Mouse (Mus musculus) frontal cortex, postnatal 36 days (tissue): ENCODE measurements around the gene Tbc1d7.

ENCODE experiments used
- DNase-seq, 2 experiments: peaks; one replicate each; pipeline ENCODE4 v3.0.0; 2022; ENCODE audit warnings: low spot score in 2 of 2

The Tbc1d7 gene

DNA sequence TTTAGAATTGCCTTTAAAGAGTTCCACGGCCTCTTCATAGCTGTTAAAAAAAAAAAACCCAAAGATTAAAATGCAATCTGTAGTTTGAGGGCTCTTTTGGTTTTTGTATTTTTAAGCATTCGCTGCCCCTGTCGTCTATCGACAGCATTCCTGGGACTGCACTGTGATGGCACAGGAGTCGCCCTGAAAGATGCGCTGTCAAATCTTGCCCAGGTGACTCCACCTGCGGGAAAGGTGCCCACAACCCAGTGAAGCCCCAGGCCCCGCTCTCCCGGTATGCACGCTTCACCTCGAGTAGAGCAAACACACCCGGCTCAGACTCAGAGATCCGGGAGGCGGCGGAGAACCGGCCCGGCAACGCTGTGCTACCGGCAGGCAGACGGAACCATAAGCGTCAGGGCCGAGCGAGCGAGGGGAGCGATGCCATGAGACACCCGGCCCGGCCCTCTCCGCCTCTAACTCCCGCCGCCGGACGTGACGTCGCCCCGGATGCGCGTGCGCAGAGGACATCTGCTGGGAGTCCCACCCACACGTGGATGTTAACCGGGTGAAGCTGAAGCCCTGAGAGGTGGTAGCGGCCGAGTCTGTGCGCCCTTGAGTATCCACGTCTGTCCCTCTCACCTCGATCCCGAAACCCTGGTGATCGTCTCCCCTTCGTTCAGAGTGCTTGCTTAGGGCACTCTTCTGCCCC lies at the start of gene Tbc1d7:
Tbc1d7 (minus strand) TSS at position 482 of the 691 bp plus-strand sequence.
- DNase-seq, result peak; percentile 96 to 98

GRCm38 (mm10) chr13:43220635-43221034 lies 49.3 kb upstream of the Tbc1d7 start:
- DNase-seq, result no peak

GRCm38 (mm10) chr13:43218764-43219163 lies 47.5 kb upstream of the Tbc1d7 start:
- no peak for DNase-seq

GRCm38 (mm10) chr13:43218284-43218683 lies 47.0 kb upstream of the Tbc1d7 start:
- DNase-seq, result no peak

DNA sequence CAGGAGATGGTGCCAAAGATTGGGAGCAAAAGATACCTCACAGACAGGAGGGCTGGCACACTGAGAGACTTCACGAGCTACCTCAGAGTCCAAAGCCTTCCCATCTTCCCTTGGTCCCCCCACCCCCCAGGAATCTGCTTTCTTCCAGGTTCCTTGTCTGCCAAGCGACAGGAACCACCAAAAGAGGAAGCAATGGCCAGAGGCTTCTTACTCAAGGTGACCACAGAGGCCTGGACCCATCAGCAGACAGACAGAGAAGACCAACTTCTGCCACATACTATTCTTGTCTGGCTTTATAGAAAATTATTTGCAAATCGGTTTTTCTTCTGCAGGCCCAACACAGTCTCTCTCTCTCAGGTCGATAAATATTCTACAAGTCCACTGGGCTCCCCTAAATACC lies 46.4 kb upstream of the Tbc1d7 start:
- DNase-seq, result no peak

DNA sequence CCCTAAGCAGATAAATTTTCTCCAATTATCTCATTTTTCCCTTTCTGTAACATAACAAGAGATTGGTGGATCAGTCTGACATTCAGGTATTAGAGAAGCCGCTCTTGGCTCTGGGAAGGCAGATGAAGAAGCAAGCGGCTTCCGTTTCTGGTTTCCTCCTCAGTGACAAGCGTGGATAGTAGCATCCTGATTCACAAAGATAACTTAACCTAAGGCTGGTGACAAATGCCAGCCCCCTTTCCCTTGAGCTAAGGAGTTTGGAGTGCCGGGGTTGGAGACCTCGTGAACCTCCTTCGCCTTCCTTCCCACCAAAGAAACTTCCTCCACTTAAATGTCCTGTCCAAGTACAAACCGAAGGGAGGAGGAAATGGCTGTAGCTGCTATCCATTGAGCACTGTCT lies 45.8 kb upstream of the Tbc1d7 start:
- no peak for DNase-seq

DNA sequence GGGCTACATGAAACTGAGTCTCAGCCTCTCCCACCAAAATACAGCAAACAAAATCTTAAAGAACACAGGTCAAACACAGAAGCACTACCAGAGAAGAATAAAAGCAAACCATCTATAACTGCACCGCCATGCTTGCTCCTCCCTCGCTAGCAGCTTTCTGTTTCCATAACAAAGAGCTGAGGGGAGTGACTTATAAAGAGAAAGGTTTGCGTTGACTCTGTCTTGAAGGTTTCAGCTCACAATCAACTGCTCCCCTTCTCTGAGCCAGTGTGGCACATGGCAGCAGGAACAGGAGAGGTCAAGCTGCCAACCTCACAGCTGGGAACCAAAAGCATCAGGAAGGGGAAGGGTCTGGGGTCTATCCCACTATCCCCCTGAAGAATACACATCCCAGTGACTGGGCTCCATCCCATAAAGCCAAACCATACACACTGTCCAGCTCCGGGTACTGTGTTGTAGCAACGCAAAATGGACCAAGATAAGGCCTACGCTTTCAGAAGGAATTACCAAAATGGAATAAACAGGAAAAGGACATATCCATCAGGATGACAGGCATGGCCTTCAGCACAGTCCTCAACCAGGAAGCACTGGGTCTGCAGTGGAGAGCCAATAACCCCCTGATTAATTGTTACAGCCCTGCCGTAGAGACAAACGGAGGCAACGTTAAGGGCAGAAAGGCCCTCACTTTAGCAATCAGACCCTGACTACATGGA lies 44.8 kb upstream of the Tbc1d7 start:
- DNase-seq, result no peak

- no peak for DNase-seq
Observed at GRCm38 (mm10) chr13:43215144-43215993, 44.1 kb upstream of the Tbc1d7 start.

GRCm38 (mm10) chr13:43212338-43212737 lies 41.0 kb upstream of the Tbc1d7 start:
- DNase-seq, result no peak

DNA sequence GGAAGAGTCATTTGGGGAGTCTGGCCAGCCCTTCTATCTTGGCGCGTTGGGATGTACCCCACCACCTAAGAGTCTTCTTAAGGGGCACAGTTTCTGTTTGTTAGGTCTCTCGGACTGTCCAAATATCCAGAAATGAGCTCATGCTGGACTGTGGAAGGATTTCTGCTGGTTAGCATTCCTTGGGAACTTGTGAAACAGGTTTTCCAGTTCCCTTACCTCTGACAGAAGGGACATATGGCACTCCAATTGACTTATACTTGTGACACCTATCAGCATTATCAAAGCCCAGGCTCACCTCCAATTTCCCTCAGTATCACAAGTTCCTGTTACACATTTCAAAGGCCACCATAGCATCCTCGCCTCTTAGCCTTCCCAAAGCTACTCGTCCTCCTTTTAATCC lies 39.7 kb upstream of the Tbc1d7 start:
- no peak for DNase-seq

GRCm38 (mm10) chr13:43209560-43209959 lies 38.3 kb upstream of the Tbc1d7 start:
- no peak for DNase-seq

DNA sequence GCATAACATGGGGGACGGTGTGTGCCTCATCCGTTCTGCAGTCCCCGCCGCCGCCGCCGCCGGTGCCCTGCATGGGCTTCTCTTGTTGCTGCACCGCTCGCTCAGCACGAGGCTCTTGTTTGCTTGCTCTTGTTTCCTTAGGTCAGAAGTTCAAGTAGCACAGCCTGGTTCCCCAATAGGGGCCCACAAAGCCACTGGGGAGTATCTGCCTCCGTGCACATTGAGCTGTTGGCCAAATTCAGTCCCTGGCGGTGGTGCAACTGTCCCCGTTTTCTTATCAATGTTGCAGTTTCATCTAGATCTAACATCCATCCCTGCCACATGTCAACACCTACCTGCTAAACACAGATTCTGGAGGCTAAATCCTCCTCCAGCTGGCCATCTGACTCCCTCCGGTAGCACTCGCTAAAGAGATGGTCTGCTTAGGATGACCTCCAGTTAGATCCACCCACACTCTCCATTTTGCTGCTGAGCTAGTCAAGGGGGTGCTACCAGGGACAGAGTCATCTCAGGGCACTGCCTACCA lies 37.7 kb upstream of the Tbc1d7 start:
- no peak for DNase-seq

- DNase-seq, result no peak
Observed at GRCm38 (mm10) chr13:43206118-43206683, 34.9 kb upstream of the Tbc1d7 start.

DNA sequence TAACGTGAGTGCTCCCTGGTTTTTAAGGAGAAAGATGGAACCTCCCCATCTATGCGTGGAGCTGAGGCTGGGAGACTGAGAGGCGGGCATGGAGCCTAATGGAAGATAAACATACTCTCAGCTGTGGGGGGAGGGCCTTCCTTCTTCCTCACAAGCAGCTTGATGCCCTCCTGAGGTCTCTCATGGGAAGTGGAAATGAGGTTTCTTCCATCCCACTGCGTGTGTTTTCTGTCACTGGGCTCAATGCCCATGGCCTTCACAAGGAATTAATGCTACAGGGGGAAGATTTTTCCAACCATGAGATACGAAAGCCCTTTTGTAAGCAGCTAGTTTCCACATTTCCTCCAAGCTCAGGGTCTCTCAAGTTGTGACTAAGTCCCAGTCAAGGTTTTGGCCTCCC lies 32.3 kb upstream of the Tbc1d7 start:
- DNase-seq, result no peak

- DNase-seq, result no peak
Observed at GRCm38 (mm10) chr13:43203234-43203633, 31.9 kb upstream of the Tbc1d7 start.

GRCm38 (mm10) chr13:43202351-43202750 lies 31.1 kb upstream of the Tbc1d7 start:
- DNase-seq, result no peak

- peak in 1 of 2 experiments; percentile 61 for DNase-seq
Observed at GRCm38 (mm10) chr13:43201033-43201432, 29.7 kb upstream of the Tbc1d7 start.

DNA sequence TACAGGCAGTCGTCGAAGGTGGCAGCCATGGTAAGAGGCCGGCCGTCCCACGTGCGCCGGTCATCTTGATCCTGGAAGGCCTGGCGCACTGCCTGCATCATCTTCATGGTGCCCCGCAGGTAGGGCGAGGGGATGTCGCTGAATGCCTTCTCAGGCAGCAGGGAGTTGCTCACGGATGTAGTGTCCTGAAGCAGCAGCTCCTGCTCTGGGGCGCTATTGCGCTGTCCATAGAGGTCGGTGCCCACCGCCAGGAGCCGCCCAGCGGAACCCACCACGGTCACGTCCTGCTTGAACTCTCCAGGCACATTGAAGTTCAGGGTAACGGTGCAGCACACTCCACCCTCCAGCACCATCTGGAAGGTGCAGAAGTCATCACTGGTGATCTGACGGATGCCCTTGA lies 29.2 kb upstream of the Tbc1d7 start:
- DNase-seq, result no peak

DNA sequence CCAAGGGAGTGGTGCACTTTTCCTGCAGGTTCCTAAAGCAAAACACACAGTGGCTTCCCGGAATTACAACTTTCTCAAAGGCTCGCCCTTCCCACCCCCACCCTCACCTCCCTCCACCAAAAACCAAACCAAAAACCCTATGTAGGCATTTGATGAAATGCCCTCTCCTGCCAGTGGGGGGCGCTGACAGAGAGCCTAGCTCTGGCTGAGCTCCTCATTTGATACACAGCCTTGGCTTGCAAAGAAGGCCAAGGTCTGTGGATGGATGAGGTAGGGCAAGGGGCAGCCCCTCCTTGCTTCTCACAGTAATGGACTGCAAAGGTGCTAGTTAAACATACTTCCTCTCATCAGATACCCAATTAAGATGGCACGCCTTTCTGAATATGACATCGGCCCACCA lies 28.4 kb upstream of the Tbc1d7 start:
- peak in 1 of 2 experiments; percentile 68 for DNase-seq

GRCm38 (mm10) chr13:43199282-43199681 lies 28.0 kb upstream of the Tbc1d7 start:
- no peak for DNase-seq

DNA sequence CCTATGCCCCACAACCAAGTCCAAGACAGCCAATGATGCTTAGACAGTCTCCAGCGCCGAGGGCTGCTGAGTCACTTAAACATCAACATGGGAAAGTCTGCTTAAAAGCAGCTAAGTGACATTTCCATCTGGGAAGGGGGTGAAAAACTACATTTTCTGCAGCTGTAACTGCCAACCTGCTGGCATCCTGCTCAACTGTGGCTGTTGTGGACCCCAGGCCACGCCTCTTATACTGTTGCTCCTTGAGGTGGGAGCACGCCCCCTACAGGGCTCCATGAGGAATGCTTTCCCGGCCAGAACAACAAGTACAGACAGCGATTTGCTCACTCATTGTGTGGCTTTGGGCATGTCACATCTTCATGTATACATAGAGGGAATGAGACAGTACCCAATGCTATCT lies 25.9 kb upstream of the Tbc1d7 start:
- DNase-seq, result no peak

DNA sequence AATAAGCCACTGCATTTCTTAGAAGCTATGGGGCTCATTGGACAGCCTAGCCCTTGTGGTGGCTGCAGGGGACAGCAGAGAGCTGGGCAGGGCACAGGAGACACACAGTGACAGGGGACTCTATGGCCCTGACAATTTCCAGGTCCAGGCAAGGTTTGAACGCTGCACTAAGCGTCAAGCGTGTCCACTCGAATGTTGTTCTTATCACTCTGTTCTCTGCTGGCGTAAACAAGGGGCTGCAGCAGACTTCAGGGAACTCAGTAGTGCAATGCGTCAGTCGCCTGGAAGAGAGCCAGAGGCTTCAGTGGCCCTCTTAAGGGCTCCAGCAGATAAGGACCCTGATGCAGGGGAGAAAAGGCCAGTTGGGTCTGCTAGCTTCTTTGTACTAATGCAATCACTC lies 24.7 kb upstream of the Tbc1d7 start:
- no peak for DNase-seq
